ENCODE assay signal across 21 mouse cellular contexts in genomic region chr1:179026614-179027013, GRCm38 (mm10).
DNase-seq lines count a peak whose midpoint lies in the region; ATAC-seq lines count a peak whose summit lies in the region.
"Had no signal": no experiment of that assay in that cellular context is flagged by ENCODE, and none has a peak within 500 bp of the region (broad histone marks: within the 10 kb centered on the region; RNA-seq: fewer than 3 reads in every experiment).

No protein-coding gene starts in this region.

- H3K4me1 ChIP-seq in hindbrain, embryonic 16.5 days (ENCODE audit: control insufficient read depth, insufficient read depth, low read depth, low read length) = no peaks in the 10 kb centered on the region
- H3K4me1 ChIP-seq: hindbrain, embryonic 15.5 days; intestine, embryonic 15.5 days; liver, embryonic 13.5 days; lung, embryonic 15.5 days had no signal

- no peak overlapping the region for H3K27ac ChIP-seq in hindbrain, embryonic 16.5 days (ENCODE audit: low read depth, low read length)
- H3K27ac ChIP-seq: hindbrain, embryonic 15.5 days; intestine, embryonic 15.5 days; liver, embryonic 13.5 days; lung, embryonic 15.5 days had no signal

- WGBS in hindbrain, embryonic 16.5 days = 88% methylated on average over 4 of the region's 4 CpGs

- no peak overlapping the region for H3K4me2 ChIP-seq in hindbrain, embryonic 16.5 days (ENCODE audit: low read length)
- H3K4me2 ChIP-seq: hindbrain, embryonic 15.5 days; intestine, embryonic 15.5 days; liver, embryonic 13.5 days; lung, embryonic 15.5 days had no signal

- DNase-seq in frontal cortex, adult 2 months (ENCODE audit: extremely low spot score in 1 of 2, low spot score in 1 of 2) = peak; percentile 41 to 63
- DNase-seq in frontal cortex, postnatal 10 days (ENCODE audit: low spot score in 2 of 2) = no peak
- peak; percentile 29 to 37 for DNase-seq in left cerebral cortex, postnatal 14 days (ENCODE audit: low spot score in 2 of 2)
- no peak for DNase-seq in left cerebral cortex, postnatal 4 days
- peak; percentile 26 to 61 for DNase-seq in frontal cortex, postnatal 36 days (ENCODE audit: low spot score in 2 of 2)
- DNase-seq in B cell, adult 2 months = no peak
- DNase-seq: adrenal gland, postnatal 25 days; cerebellum, adult 9-10 months; gastrocnemius, postnatal 25 days; kidney, adult 9 months; kidney, postnatal 14 days; liver, embryonic 13.5 days; lung, postnatal 36 days; thymus, postnatal 36 days had no signal

- H3K4me3 ChIP-seq in hindbrain, embryonic 16.5 days (ENCODE audit: low read length) = no peak overlapping the region
- H3K4me3 ChIP-seq: hindbrain, embryonic 15.5 days; intestine, embryonic 15.5 days; liver, embryonic 13.5 days; lung, embryonic 15.5 days had no signal

- ATAC-seq in megakaryocyte progenitor cell, adult 5-6 weeks (replicated peaks; ENCODE audit: poor library complexity) = peak; percentile 52; the same call in 1 of the 2 replicates
- ATAC-seq in hindbrain, embryonic 16.5 days = no peak
- ATAC-seq: forebrain, embryonic 16.5 days; intestine, embryonic 15.5 days; midbrain, embryonic 16.5 days had no signal

- no peaks in the 10 kb centered on the region for H3K9me3 ChIP-seq in hindbrain, embryonic 16.5 days (ENCODE audit: control insufficient read depth, low read length)
- H3K9me3 ChIP-seq: hindbrain, embryonic 15.5 days; intestine, embryonic 15.5 days; liver, embryonic 13.5 days; lung, embryonic 15.5 days had no signal

- intact Hi-C loops in left cerebral cortex, postnatal 14 days (cut with DNase I) = no loop called here
- intact Hi-C loops in left cerebral cortex, postnatal 4 days (cut with DNase I) = no loop called here

- H3K27me3 ChIP-seq in hindbrain, embryonic 16.5 days (replicated peaks; ENCODE audit: control insufficient read depth, insufficient read depth, low read length) = no peaks in the 10 kb centered on the region
- H3K27me3 ChIP-seq: hindbrain, embryonic 15.5 days; intestine, embryonic 15.5 days; liver, embryonic 13.5 days; lung, embryonic 15.5 days had no signal

- H3K9ac ChIP-seq in hindbrain, embryonic 16.5 days (ENCODE audit: low read depth, low read length) = no peak overlapping the region
- H3K9ac ChIP-seq: hindbrain, embryonic 15.5 days; intestine, embryonic 15.5 days; liver, embryonic 13.5 days; lung, embryonic 15.5 days had no signal

- no peaks in the 10 kb centered on the region for H3K36me3 ChIP-seq in hindbrain, embryonic 16.5 days (ENCODE audit: control insufficient read depth, insufficient read depth, low read length)
- H3K36me3 ChIP-seq: hindbrain, embryonic 15.5 days; intestine, embryonic 15.5 days; liver, embryonic 13.5 days; lung, embryonic 15.5 days had no signal

Comparison
In these comparisons a context has a peak if more than half of its experiments do, and no peak if none do; other contexts are left out.
1. DNase-seq: peak in frontal cortex, adult 2 months (2 of 2), left cerebral cortex, postnatal 14 days (2 of 2) and frontal cortex, postnatal 36 days (2 of 2); none in frontal cortex, postnatal 10 days (0 of 2), left cerebral cortex, postnatal 4 days (single experiment) and B cell, adult 2 months (0 of 2).